Mouse (Mus musculus) spleen, postnatal 10 days (tissue): Measurements from ENCODE around the gene Plekhg1.

Source experiments
- DNase-seq, 2 experiments: peaks; one replicate each; pipeline ENCODE4 v3.0.0; 2021 to 2022; ENCODE audit warnings: low spot score in 2 of 2

Gene Plekhg1

DNA sequence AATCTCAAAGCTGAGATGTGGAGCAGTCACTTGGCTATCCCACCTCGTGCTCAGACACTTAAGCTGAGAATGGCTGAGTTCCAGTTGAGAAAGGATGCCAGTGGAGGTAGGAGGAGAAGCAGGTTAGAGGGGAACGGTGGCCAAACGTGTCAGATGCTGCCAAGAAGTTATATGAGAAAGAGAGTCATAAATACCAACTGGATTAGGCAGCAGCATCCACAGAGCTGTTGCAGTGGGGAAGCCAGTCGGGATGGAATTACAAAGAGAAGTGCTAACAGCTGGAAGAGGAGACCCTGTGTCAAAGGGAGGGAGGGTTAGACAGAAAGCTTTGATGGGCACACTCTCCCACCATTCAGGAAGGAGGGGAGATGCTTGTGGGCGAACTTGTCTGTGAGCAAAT lies 89.3 kb downstream of the Plekhg1 start:
- no peak for DNase-seq

GRCm38 (mm10) chr10:3830618-3831017 lies 90.5 kb downstream of the Plekhg1 start:
- DNase-seq = no peak

DNA sequence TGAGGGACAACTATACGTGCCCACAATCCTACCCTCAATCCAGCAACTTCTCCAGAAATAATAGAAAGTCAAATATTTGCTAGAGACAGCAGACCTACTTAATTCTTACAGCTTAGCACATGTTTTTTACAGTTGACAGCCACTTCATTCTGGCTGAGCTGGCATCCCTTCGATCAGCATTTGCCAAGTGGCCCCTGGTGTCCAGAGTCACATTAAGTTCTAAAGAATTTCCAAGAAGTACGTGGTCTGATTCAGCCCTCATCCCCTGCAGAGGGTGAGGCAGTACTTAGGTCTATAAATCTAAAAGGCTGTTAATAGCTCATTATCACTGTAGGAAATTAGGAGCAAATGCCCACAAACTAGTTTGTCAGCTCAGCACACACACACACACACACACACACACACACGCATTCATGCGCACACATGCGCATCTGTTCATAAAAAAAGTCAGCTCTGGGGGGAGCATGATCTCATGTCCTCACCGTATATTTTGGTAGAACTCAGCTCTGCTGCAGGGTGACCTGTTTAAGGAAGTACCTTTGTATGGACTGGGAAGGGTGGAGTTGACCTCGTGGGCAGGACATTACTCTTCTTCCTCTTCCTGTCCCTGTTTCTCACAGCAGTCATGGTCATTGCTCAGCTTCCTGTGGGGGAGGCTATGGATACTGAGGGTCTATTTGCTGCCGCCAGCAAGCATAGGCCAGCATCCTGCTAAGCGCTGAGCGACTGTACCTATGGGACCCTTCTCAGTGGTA lies 91.6 kb downstream of the Plekhg1 start:
- DNase-seq = no peak

DNA sequence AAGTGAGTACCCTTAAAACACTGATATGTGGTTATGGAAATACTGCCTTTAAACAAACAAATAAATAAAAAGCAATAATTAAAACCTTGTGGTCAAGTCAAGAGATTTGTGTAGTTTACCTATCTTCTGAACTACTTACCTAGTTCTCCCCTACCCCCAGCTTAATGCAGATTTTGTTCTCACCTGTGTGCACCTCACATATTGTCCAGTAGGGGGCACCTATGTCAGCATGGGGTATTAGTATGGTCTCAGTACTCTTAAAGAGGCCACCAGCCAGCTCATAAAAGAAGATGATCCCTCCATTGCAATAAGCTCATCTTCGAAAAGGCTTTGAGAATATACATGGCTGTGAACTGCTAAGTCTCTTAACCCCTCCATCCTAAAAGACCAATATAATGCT lies 93.9 kb downstream of the Plekhg1 start:
- DNase-seq = no peak

GRCm38 (mm10) chr10:3834678-3835077 lies 94.5 kb downstream of the Plekhg1 start:
- no peak for DNase-seq

DNA sequence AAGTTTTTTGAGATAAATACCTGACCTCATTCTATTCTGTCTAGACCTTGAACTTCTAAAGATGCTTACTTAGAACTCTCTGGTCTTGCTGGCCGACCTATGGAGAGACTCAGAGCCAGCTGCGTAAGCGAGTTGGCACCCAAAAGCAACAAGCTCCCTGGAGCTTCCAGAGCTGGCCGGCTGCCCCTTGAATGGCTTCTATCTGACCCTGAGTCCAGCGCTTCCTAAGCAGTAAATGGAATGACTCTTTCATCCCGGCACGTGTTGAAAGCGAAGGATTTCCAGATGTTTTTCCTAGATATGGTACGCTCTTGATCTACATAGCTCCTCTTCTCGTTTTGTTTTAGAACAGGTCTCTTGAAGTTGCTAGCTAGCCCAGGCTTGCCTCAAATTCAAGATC lies 95.5 kb downstream of the Plekhg1 start:
- DNase-seq = no peak

- DNase-seq = no peak
These were observed 99.7 kb downstream of the Plekhg1 start for GRCm38 (mm10) chr10:3839748-3840432.

DNA sequence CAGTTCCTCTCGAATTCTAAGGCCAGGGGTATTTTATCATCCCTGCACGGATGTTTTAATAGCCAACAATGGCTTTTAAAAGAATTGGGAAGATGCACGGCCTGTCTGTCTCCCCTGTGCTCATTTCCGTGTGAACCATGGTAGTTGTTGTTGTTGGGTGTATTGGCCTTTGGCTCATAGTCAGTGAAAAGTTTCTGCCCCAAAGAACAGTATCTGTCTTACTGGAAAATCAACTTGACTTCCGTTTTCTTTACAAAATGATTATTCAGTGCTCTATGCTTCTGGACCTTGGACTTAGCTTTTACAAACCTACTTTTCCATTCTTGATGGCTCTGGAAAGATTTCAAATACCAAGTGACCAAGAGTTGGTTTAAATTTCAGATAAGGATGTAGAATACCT lies 104.3 kb downstream of the Plekhg1 start:
- no peak for DNase-seq

DNA sequence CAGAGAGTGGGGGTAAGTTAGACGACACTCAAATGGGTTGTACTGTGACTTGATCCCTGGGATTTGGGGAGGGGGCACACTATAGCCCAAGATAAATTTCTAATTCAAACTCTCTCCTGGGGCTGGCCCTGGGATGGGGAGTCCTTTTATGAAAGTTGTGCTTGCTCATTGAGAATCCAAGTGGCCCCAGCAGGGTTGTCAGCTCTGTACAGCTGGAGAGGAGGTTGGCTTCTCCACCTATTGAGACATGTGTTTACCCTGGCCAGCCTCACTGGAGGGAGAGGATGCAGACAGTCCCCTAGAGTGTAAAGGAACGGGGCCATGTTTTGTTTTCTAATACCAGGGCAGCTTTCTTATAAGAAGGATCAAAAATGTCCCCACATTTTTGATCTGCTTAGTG lies 106.9 kb downstream of the Plekhg1 start:
- DNase-seq = no peak

DNA sequence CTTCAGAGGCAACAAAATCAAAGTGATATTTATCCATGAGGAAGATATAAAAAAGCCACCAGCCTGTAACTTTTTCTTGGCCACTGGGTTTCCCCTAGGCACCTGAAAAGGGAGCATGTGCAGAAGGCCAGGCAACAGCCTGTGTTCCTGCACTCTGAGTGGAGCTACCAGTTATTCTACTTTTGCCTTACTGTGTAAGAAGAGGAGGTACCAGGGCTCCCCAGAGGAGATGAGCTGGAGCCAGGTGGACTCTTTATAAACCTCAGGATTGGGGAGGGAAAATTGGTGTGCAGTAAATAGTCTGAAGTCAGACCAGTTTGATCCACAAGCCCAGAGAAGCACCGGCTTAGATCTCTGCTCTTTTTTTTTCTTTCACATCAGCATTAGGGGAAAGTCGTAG lies 111.3 kb downstream of the Plekhg1 start:
- no peak for DNase-seq

GRCm38 (mm10) chr10:3852733-3853132 lies 112.6 kb downstream of the Plekhg1 start:
- peak in 1 of 2 experiments; percentile 0 for DNase-seq

DNA sequence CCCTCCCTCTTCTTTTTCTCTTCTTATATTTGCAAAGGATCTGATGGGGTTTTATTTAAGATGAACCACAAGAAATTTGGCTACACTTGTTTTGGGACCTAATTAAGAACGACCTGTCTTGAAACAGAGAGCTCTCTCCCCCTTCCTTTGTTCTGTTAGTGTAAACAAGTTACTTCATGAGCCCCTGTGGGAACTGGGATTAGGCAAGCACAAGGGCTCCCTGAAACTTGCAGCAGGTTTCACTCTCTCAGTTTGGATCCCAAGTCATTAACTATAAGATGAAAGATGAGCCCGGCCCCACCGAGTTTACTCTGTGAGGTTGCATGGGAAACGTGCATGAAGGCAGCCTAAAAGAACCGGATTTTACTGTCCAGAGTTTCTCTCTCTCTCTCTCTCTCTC lies 117.7 kb downstream of the Plekhg1 start:
- no peak for DNase-seq

DNA sequence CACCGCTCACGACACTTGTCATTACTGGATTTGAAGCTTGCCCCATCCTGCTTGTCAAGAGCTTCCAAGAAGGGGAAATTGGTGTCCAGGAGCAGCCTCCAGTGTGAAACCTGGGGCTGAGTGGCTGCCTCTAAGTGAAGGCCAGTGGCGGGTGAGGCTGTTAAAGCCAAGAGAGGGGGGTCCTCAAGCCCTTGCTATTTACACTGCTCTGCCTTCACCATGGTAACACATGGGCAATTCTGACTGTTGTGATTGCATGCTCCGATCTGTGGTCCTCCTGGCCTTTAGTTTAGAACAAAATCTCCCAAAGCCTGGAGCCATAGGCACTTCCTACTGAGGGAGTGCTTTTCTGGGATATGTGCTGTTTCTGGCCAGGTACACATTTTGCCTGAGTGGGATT lies 118.3 kb downstream of the Plekhg1 start:
- no peak for DNase-seq

GRCm38 (mm10) chr10:3858961-3859714 lies 119.0 kb downstream of the Plekhg1 start:
- no peak for DNase-seq

GRCm38 (mm10) chr10:3863411-3864195 lies 123.4 kb downstream of the Plekhg1 start:
- DNase-seq = no peak

DNA sequence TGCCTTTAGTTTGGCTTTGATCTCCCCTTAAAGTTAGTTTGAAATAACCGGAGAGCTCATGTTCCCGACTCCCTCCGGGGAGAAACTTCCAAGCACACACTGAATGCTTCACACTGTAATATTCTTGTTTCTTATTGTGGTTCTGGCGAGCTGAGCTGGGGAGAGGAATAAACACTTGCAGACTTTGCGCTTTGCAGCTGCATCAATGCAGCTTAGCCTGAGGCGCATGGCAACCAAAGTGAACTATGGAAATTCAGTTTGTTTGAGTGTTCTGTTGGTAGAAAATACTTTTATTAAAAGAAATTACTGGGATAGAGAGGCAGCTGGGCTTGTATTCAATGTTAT lies 124.0 kb downstream of the Plekhg1 start:
- DNase-seq = no peak

- no peak for DNase-seq
These were observed 127.1 kb downstream of the Plekhg1 start for GRCm38 (mm10) chr10:3867298-3867697.

DNA sequence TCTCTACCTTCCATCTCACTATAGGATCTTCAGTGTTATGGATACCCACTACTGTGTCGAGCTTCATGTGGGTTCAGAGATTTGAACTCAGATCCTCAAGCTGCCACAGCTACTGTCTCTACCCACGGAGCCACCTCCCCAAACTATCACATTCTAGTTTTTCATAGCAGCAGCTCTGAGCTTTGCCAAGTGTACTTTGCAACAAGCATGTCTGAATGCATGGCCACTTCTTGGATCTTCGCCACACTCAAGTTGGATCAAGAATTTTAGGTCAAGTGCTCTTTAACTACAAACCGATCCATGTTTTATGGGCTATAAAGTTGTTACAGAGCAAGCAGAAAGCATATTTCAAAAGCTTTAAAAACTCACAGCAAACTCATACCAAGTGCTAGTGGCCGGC lies 130.7 kb downstream of the Plekhg1 start:
- DNase-seq = no peak

DNA sequence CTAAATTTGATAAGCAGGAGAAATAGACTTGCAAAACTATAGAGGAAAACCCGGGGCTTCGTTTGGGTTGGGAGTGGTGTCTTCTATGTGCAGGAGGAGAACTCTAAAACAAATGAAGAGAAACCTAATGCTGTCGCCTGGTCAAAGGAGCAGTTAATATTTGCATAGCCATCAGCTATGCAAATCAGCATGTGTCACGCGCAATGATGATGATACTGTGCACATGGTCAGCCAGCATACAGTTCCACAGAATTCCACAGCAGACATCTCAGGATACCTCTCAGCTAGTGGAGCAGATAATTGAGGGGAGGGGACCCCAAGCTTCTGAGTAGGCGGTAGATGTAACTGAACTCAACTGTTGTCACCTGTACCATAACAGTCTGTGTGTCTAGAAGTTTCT lies 133.3 kb downstream of the Plekhg1 start:
- DNase-seq = no peak

DNA sequence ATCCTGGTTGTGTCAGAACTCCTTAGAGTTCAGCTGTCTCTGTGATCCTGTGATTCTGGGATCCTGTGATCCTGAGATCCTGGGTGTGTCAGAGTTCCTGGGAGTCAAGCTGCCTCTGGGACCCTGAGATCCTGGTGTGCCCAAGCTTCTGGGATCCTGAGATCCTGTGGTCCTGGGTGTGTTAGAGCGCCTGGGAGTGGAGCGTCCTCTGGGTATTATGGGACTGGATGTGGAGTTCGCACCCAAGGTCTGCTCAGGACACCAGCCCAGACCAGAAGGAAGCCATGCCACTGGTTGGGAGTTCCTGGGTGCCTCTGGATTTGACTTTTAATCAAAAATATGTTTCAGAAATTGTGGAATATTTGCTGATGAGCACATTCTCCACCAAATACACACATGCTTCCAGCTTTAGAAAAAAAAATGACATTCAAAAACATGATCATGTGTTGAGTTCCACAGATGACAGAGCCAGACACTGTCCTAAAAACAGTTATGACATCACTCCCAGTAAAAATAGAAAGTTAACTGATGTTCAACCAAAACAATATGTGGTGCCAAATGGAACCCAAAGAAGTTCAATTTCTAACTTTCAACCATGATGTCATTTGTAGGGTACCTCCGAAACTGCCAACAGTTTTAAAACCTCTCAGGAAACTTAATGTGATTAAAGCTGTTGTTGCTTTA lies 137.8 kb downstream of the Plekhg1 start:
- DNase-seq = no peak

- no peak for DNase-seq
These were observed 141.0 kb downstream of the Plekhg1 start for GRCm38 (mm10) chr10:3881179-3881578.

DNA sequence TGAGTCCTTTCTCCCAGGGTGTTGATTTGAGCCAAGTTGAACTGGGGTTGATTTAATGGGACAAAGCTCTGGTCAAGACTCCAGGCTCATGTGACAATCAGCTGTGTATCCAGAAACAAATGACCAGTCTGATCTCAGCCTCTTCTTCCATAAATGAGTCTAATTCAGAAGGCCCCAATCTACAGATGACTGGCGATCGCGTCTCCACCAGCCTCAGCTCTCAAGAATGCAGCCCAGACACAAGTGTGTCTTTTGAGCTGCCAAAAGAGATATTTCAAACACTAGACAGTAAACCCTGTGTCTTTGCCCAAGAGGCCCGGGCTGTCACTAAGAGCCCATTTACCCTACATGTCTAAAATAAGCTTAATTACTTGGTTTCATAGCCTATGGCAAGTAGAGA lies 148.3 kb downstream of the Plekhg1 start:
- no peak for DNase-seq
